Mouse (Mus musculus): ENCODE measurements at regions not wholly inside any gene's neighbourhood (a gene's known extent, or its start where the extent isn't known, plus 50 kb on each side); places are given as distances from the start of the nearest gene placed in this dataset.

DNA sequence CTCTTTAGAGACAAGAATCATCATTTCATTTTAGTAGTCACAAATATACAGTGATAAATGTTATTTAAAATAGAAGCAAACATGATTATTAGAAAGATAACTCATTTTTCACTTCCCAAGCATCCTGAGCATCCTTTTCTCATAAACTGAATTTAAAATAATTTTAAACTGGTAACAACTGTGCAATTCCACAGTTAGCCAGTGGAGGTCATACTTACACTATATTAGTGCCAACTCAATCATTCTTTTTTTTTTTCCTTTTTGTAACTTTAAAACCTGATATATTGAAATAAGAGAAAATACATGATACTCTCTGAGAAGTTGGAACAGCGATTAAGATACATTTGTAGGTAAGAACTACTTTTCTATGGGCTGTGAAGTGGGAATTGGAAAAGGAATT is 113.2 kb upstream of the Gm17509 start:
- Histone ChIP-seq H3K9me3 (replicated peaks; ENCODE audit: control insufficient read depth, low read length) (no peaks in the 10 kb centered on the region), H3K4me3 (ENCODE audit: low read depth, low read length) (no peak overlapping the region), H3K36me3 (replicated peaks; ENCODE audit: control insufficient read depth, insufficient read depth, low read depth, low read length) (no peaks in the 10 kb centered on the region), H3K27ac (replicated peaks; ENCODE audit: low read depth, low read length) (no peak overlapping the region), H3K4me1 (ENCODE audit: control insufficient read depth, insufficient read depth, low read length) (no peaks in the 10 kb centered on the region), H3K27me3 (ENCODE audit: control insufficient read depth, insufficient read depth, low read length) (no peaks in the 10 kb centered on the region), H3K9ac (replicated peaks; ENCODE audit: low read length) (no peak overlapping the region), H3K4me2 (ENCODE audit: low read depth, low read length) (no peak overlapping the region)
- ATAC-seq (replicated peaks; ENCODE audit: insufficient number of reproducible peaks, low FRiP score, low TSS enrichment, low read depth) = no peak
- 18% methylated on average over 1 of the region's 1 CpGs for WGBS
- peak; percentile 67 for DNase-seq (ENCODE audit: low spot score)

- Histone ChIP-seq H3K4me3 (ENCODE audit: low read depth, low read length) (no peak overlapping the region), H3K27me3 (ENCODE audit: control insufficient read depth, insufficient read depth, low read length) (no peaks in the 10 kb centered on the region), H3K9ac (replicated peaks; ENCODE audit: low read length) (no peak overlapping the region), H3K4me1 (ENCODE audit: control insufficient read depth, insufficient read depth, low read length) (no peaks in the 10 kb centered on the region), H3K9me3 (replicated peaks; ENCODE audit: control insufficient read depth, low read length) (no peaks in the 10 kb centered on the region), H3K27ac (replicated peaks; ENCODE audit: low read depth, low read length) (no peak overlapping the region), H3K4me2 (ENCODE audit: low read depth, low read length) (no peak overlapping the region), H3K36me3 (replicated peaks; ENCODE audit: control insufficient read depth, insufficient read depth, low read depth, low read length) (no peaks in the 10 kb centered on the region)
- no peak for DNase-seq (ENCODE audit: low spot score)
- WGBS = 88% methylated on average over 5 of the region's 5 CpGs
- no peak for ATAC-seq (replicated peaks; ENCODE audit: insufficient number of reproducible peaks, low FRiP score, low TSS enrichment, low read depth)
Measured at GRCm38 (mm10) chr13:117334539-117334938, 113.7 kb upstream of the Gm17509 start.

GRCm38 (mm10) chr13:117381086-117381595 is 160.3 kb upstream of the Gm17509 start:
- no peak for DNase-seq (ENCODE audit: low spot score)
- Histone ChIP-seq H3K27me3 (ENCODE audit: control insufficient read depth, insufficient read depth, low read length) (no peaks in the 10 kb centered on the region), H3K4me2 (ENCODE audit: low read depth, low read length) (no peak overlapping the region), H3K27ac (replicated peaks; ENCODE audit: low read depth, low read length) (no peak overlapping the region), H3K36me3 (replicated peaks; ENCODE audit: control insufficient read depth, insufficient read depth, low read depth, low read length) (no peaks in the 10 kb centered on the region), H3K9me3 (replicated peaks; ENCODE audit: control insufficient read depth, low read length) (no peaks in the 10 kb centered on the region), H3K9ac (replicated peaks; ENCODE audit: low read length) (no peak overlapping the region), H3K4me3 (ENCODE audit: low read depth, low read length) (no peak overlapping the region), H3K4me1 (ENCODE audit: control insufficient read depth, insufficient read depth, low read length) (no peaks in the 10 kb centered on the region)
- ATAC-seq (replicated peaks; ENCODE audit: insufficient number of reproducible peaks, low FRiP score, low TSS enrichment, low read depth) = no peak
- WGBS = 72% methylated on average over 4 of the region's 4 CpGs

GRCm38 (mm10) chr13:117383480-117384137 is 162.7 kb upstream of the Gm17509 start:
- no peak for DNase-seq (ENCODE audit: low spot score)
- Histone ChIP-seq H3K4me3 (ENCODE audit: low read depth, low read length) (no peak overlapping the region), H3K27me3 (ENCODE audit: control insufficient read depth, insufficient read depth, low read length) (no peaks in the 10 kb centered on the region), H3K9ac (replicated peaks; ENCODE audit: low read length) (no peak overlapping the region), H3K27ac (replicated peaks; ENCODE audit: low read depth, low read length) (no peak overlapping the region), H3K9me3 (replicated peaks; ENCODE audit: control insufficient read depth, low read length) (no peaks in the 10 kb centered on the region), H3K36me3 (replicated peaks; ENCODE audit: control insufficient read depth, insufficient read depth, low read depth, low read length) (no peaks in the 10 kb centered on the region), H3K4me2 (ENCODE audit: low read depth, low read length) (no peak overlapping the region), H3K4me1 (ENCODE audit: control insufficient read depth, insufficient read depth, low read length) (no peaks in the 10 kb centered on the region)
- WGBS = 75% methylated on average over 12 of the region's 12 CpGs
- ATAC-seq (replicated peaks; ENCODE audit: insufficient number of reproducible peaks, low FRiP score, low TSS enrichment, low read depth) = no peak

DNA sequence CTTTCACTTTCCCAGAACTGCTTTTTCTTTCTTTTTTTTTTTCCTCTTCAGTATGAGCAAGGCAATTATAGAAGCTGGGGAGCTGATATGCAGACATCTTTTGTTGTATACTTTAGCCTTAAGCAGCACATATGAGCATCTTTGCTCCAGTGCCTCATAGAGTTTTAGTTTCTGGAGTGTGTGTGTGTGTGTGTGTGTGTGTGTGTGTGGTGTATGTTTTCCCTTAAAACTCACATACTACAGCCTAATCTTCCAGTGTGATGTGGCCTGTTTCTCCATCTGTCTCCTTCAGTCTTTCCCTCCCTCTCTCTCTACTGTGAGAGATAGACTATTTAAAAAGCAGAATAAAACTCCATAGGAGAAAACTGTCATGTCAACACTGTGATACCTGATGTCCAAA is 169.4 kb upstream of the Gm17509 start:
- H3K4me2 ChIP-seq (ENCODE audit: low read depth, low read length) = no peak overlapping the region
- H3K27ac ChIP-seq (replicated peaks; ENCODE audit: low read depth, low read length) = no peak overlapping the region
- ATAC-seq (replicated peaks; ENCODE audit: insufficient number of reproducible peaks, low FRiP score, low TSS enrichment, low read depth) (no peak), DNase-seq (ENCODE audit: low spot score) (no peak)
- H3K4me1 ChIP-seq (ENCODE audit: control insufficient read depth, insufficient read depth, low read length) = no peaks in the 10 kb centered on the region
- H3K36me3 ChIP-seq (replicated peaks; ENCODE audit: control insufficient read depth, insufficient read depth, low read depth, low read length) = no peaks in the 10 kb centered on the region
- no peaks in the 10 kb centered on the region for H3K9me3 ChIP-seq (replicated peaks; ENCODE audit: control insufficient read depth, low read length)
- H3K27me3 ChIP-seq (ENCODE audit: control insufficient read depth, insufficient read depth, low read length) = no peaks in the 10 kb centered on the region
- no peak overlapping the region for H3K4me3 ChIP-seq (ENCODE audit: low read depth, low read length)
- no peak overlapping the region for H3K9ac ChIP-seq (replicated peaks; ENCODE audit: low read length)

- Histone ChIP-seq H3K9me3 (replicated peaks; ENCODE audit: control insufficient read depth, low read length) (no peaks in the 10 kb centered on the region), H3K4me1 (ENCODE audit: control insufficient read depth, insufficient read depth, low read length) (no peaks in the 10 kb centered on the region), H3K9ac (replicated peaks; ENCODE audit: low read length) (no peak overlapping the region), H3K27ac (replicated peaks; ENCODE audit: low read depth, low read length) (no peak overlapping the region), H3K27me3 (ENCODE audit: control insufficient read depth, insufficient read depth, low read length) (no peaks in the 10 kb centered on the region), H3K36me3 (replicated peaks; ENCODE audit: control insufficient read depth, insufficient read depth, low read depth, low read length) (no peaks in the 10 kb centered on the region), H3K4me2 (ENCODE audit: low read depth, low read length) (no peak overlapping the region), H3K4me3 (ENCODE audit: low read depth, low read length) (no peak overlapping the region)
- 64% methylated on average over 1 of the region's 1 CpGs for WGBS
- ATAC-seq (replicated peaks; ENCODE audit: insufficient number of reproducible peaks, low FRiP score, low TSS enrichment, low read depth) = no peak
- no peak for DNase-seq (ENCODE audit: low spot score)
Measured at GRCm38 (mm10) chr13:117393488-117393887, 172.6 kb upstream of the Gm17509 start.

DNA sequence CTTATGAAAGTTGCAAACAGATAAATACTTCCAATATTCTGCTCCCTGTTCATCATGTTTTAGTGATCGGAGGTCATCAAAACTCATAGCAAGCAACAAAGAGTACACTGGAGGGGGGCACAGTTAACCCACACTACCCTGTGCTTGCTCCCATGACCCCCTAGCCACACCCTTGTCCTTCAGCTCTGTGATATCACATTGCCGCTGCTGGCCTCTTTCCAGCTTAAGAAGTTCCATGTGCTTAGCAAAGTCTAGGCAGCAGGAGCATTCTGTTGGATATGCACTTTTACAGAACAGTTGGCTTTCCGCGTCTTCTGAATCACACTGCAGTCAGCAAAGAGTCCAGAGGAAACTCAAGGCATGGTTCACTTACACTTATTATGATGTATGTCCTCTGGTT is 180.4 kb upstream of the Gm17509 start:
- no peak for ATAC-seq (replicated peaks; ENCODE audit: insufficient number of reproducible peaks, low FRiP score, low TSS enrichment, low read depth)
- H3K9me3 ChIP-seq (replicated peaks; ENCODE audit: control insufficient read depth, low read length) = no peaks in the 10 kb centered on the region
- peak; percentile 16 for DNase-seq (ENCODE audit: low spot score)
- H3K36me3 ChIP-seq (replicated peaks; ENCODE audit: control insufficient read depth, insufficient read depth, low read depth, low read length) = no peaks in the 10 kb centered on the region
- no peaks in the 10 kb centered on the region for H3K4me1 ChIP-seq (ENCODE audit: control insufficient read depth, insufficient read depth, low read length)
- no peak overlapping the region for H3K27ac ChIP-seq (replicated peaks; ENCODE audit: low read depth, low read length)
- WGBS = 63% methylated on average over 4 of the region's 4 CpGs
- H3K4me3 ChIP-seq (ENCODE audit: low read depth, low read length) = no peak overlapping the region
- no peaks in the 10 kb centered on the region for H3K27me3 ChIP-seq (ENCODE audit: control insufficient read depth, insufficient read depth, low read length)
- H3K9ac ChIP-seq (replicated peaks; ENCODE audit: low read length) = no peak overlapping the region
- H3K4me2 ChIP-seq (ENCODE audit: low read depth, low read length) = no peak overlapping the region

DNA sequence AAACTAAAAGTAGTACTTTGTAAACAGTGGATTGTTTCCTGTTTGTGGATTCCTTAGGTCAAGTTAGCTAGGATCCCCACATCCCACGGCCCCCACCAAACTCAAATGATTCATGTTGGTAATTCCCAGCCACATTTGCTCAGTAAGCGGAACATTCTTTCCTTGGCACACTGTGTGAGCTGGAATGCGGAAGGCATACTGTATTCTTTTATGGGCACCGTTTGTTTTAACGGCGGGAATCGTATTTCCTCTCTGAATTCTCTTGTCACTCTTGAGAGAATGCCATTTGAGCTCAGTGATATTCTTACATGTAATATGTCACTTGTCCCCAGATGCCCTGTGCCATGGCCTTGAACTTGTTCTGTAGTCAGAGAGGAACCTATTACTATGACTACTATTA is 189.1 kb upstream of the Gm17509 start:
- H3K36me3 ChIP-seq (replicated peaks; ENCODE audit: control insufficient read depth, insufficient read depth, low read depth, low read length) = no peaks in the 10 kb centered on the region
- no peak overlapping the region for H3K4me3 ChIP-seq (ENCODE audit: low read depth, low read length)
- 76% methylated on average over 7 of the region's 7 CpGs for WGBS
- no peak for ATAC-seq (replicated peaks; ENCODE audit: insufficient number of reproducible peaks, low FRiP score, low TSS enrichment, low read depth)
- no peak overlapping the region for H3K4me2 ChIP-seq (ENCODE audit: low read depth, low read length)
- H3K27me3 ChIP-seq (ENCODE audit: control insufficient read depth, insufficient read depth, low read length) = no peaks in the 10 kb centered on the region
- H3K9ac ChIP-seq (replicated peaks; ENCODE audit: low read length) = no peak overlapping the region
- no peaks in the 10 kb centered on the region for H3K9me3 ChIP-seq (replicated peaks; ENCODE audit: control insufficient read depth, low read length)
- no peak overlapping the region for H3K27ac ChIP-seq (replicated peaks; ENCODE audit: low read depth, low read length)
- no peak for DNase-seq (ENCODE audit: low spot score)
- H3K4me1 ChIP-seq (ENCODE audit: control insufficient read depth, insufficient read depth, low read length) = no peaks in the 10 kb centered on the region

All from embryonic facial prominence, embryonic 11.5 days (tissue).